Mouse (Mus musculus) erythroid progenitor cell, adult 5-6 weeks (primary cell): Measurements from ENCODE around the gene Naa80. TPM values are rescaled to one million over a fixed set of nuclear protein-coding genes. Genes with fewer than 3 reads are reported as not detected.
A peak's percentile ranks its signal among the peaks of the same experiment; 100 is the strongest.

ENCODE experiments used
- ATAC-seq: replicated peaks from 2 replicates; pipeline ENCODE4 v1.8.0; 2016; ENCODE audit warnings: moderate number of reproducible peaks, mild to moderate bottlenecking, moderate TSS enrichment, inconsistent platforms; ENCODE audit not compliant: poor library complexity, low FRiP score, severe bottlenecking
- total RNA-seq, 2 experiments: library from RNA; stranded (forward) in 1 of 2; stranded (reverse) in 1 of 2; fragments of 150-400 nt in 1 of 2; fragments of 186-747, 209-891 nt in 1 of 2; gene quantifications; 2 replicates each; pipeline versions ENCODE4 v1.2.3 to v1.2.4; 2015 to 2017; ENCODE audit warnings: low replicate concordance in 2 of 2

Naa80 gene
- total RNA-seq, 2 experiments from 2014 or later = 15.5 to 17.7 TPM

GRCm38 (mm10) chr9:107628721-107629410 is 50.2 kb downstream of the Naa80 start:
- no peak for ATAC-seq

GRCm38 (mm10) chr9:107629411-107629730 is 50.7 kb downstream of the Naa80 start:
- ATAC-seq = no peak

DNA sequence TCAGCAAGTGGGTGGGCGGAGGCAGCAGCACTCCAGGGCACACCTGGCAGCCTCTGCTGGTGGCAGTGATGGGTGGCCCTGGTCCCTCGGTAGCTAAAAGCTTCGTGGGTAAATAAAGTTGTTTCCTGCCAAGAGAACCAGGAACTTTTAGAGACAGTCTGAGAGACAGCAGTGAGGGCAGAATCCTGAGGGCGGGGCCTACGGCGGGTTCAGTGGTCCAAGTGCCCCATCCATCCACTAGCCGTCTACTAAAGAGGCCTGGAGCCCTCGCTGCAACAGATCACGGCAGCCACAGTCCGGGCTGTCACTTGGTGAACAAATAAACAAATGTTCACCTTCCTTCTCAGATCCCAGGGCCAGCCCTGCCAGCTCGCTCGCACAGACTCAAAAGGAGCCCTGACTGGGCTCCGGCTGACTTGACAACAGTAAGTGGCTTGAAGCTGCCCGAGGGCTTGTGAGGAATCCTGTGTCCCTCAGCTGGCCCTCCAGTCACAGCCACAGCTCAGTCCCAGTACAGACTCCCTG is 51.3 kb downstream of the Naa80 start:
- no peak for ATAC-seq

DNA sequence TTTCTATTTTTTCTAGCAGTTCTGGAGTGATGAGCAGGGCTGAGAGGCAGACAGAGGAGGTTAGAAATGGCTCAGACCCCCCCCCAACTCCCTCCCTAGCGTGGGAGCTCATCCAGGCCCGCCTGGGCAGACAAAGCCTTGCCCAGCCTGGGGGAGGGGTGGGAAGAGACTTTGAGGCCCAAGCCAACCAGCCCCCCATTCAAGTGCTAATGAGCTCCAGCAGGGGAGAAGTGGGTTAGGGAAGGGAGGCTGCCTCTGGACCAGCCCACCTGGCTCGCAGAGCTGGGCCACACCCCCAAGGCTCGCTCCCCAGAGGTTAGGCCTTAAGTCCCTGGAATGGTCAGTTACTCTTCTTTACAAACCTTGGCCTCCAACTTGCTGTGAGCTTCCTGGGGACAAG is 51.9 kb downstream of the Naa80 start:
- no peak for ATAC-seq

DNA sequence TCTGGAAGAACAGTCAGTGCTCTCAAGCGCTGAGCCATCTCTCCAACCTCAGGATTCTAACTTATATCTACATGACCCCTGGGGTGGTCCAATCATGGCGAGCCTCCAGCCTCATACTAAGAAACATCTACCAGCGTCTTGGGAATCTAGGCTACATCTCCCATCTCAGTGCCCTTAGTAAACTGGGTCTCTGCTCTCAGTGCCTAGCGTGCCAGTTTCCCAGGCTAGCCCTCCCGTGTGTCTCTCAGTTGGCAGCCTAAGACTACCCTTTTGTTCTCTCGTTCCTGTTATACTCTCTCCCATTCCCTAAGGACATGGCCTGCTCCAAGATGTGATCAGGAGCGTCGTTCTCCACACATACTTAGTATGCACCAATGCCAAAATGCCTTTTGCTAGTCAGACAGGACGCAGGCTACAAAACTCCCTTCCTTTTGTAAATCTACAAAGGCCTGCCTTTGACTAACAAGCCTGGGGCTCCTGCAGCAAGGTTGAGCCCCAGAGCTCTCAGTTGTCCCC is 52.7 kb downstream of the Naa80 start:
- no peak for ATAC-seq

- no peak for ATAC-seq
These were observed 53.2 kb downstream of the Naa80 start for GRCm38 (mm10) chr9:107631861-107632260.

GRCm38 (mm10) chr9:107632478-107632877 is 53.8 kb downstream of the Naa80 start:
- ATAC-seq = peak; percentile 68

GRCm38 (mm10) chr9:107633091-107633660 is 54.5 kb downstream of the Naa80 start:
- peak; percentile 55 for ATAC-seq

Other genes starting within 250 kb of the Naa80 start
- not detected in 2 replicates for gene Hemk1, start 240.5 kb upstream of the Naa80 start, total RNA-seq (2015; ENCODE audit: low replicate concordance)
- gene Hemk1, start 240.5 kb upstream of the Naa80 start, total RNA-seq (2017; ENCODE audit: low replicate concordance) = 0.15 and 3.9 TPM in 2 replicates
- gene 6430571L13Rik, start 238.3 kb upstream of the Naa80 start, total RNA-seq (2015; ENCODE audit: low replicate concordance) = not detected in 2 replicates
- gene 6430571L13Rik, start 238.3 kb upstream of the Naa80 start, total RNA-seq (2017; ENCODE audit: low replicate concordance) = not detected in 2 replicates
- gene Cacna2d2, start 179.3 kb upstream of the Naa80 start, total RNA-seq (2015; ENCODE audit: low replicate concordance) = not detected in 2 replicates
- gene Cacna2d2, start 179.3 kb upstream of the Naa80 start, total RNA-seq (2017; ENCODE audit: low replicate concordance) = not detected in 2 replicates
- 0.72 and 3.8 TPM in 2 replicates for gene Tmem115, start 44.9 kb upstream of the Naa80 start, total RNA-seq (2015; ENCODE audit: low replicate concordance)
- 2.6 and 8.4 TPM in 2 replicates for gene Tmem115, start 44.9 kb upstream of the Naa80 start, total RNA-seq (2017; ENCODE audit: low replicate concordance)
- not detected in 2 replicates for gene Cyb561d2, start 36.7 kb upstream of the Naa80 start, total RNA-seq (2015; ENCODE audit: low replicate concordance)
- 1.8 and 2.9 TPM in 2 replicates for gene Cyb561d2, start 36.7 kb upstream of the Naa80 start, total RNA-seq (2017; ENCODE audit: low replicate concordance)
- 1.4 and 31.4 TPM in 2 replicates for gene Nprl2, start 36.7 kb upstream of the Naa80 start, total RNA-seq (2015; ENCODE audit: low replicate concordance)
- 1.1 and 1.2 TPM in 2 replicates for gene Nprl2, start 36.7 kb upstream of the Naa80 start, total RNA-seq (2017; ENCODE audit: low replicate concordance)
- not detected in 2 replicates for gene Zmynd10, start 31.6 kb upstream of the Naa80 start, total RNA-seq (2015; ENCODE audit: low replicate concordance)
- gene Zmynd10, start 31.6 kb upstream of the Naa80 start, total RNA-seq (2017; ENCODE audit: low replicate concordance) = not detected in 2 replicates
- gene Rassf1, start 27.3 kb upstream of the Naa80 start, total RNA-seq (2015; ENCODE audit: low replicate concordance) = 24.5 and 35.2 TPM in 2 replicates
- gene Rassf1, start 27.3 kb upstream of the Naa80 start, total RNA-seq (2017; ENCODE audit: low replicate concordance) = 31.4 and 31.7 TPM in 2 replicates
- gene Tusc2, start 15.6 kb upstream of the Naa80 start, total RNA-seq (2015; ENCODE audit: low replicate concordance) = 9.6 and 16.9 TPM in 2 replicates
- 8.9 and 19.1 TPM in 2 replicates for gene Tusc2, start 15.6 kb upstream of the Naa80 start, total RNA-seq (2017; ENCODE audit: low replicate concordance)
- gene Hyal2, start 10.9 kb upstream of the Naa80 start, total RNA-seq (2015; ENCODE audit: low replicate concordance) = 2.5 and 6.5 TPM in 2 replicates
- 0.30 and 4.5 TPM in 2 replicates for gene Hyal2, start 10.9 kb upstream of the Naa80 start, total RNA-seq (2017; ENCODE audit: low replicate concordance)
- 7.1 and 12.6 TPM in 2 replicates for gene Hyal1, start 2.0 kb upstream of the Naa80 start, total RNA-seq (2015; ENCODE audit: low replicate concordance)
- 8.0 TPM in 1 of 2 replicates, not detected in the other for gene Hyal1, start 2.0 kb upstream of the Naa80 start, total RNA-seq (2017; ENCODE audit: low replicate concordance)
- gene Hyal3, start 1.9 kb downstream of the Naa80 start, total RNA-seq (2015; ENCODE audit: low replicate concordance) = 4.2 and 8.6 TPM in 2 replicates
- 0.64 TPM in 1 of 2 replicates, not detected in the other for gene Hyal3, start 1.9 kb downstream of the Naa80 start, total RNA-seq (2017; ENCODE audit: low replicate concordance)
- gene Ifrd2, start 8.8 kb downstream of the Naa80 start, total RNA-seq (2015; ENCODE audit: low replicate concordance) = 206 and 249 TPM in 2 replicates
- 122 and 166 TPM in 2 replicates for gene Ifrd2, start 8.8 kb downstream of the Naa80 start, total RNA-seq (2017; ENCODE audit: low replicate concordance)
- gene Sema3b, start 30.3 kb downstream of the Naa80 start, total RNA-seq (2015; ENCODE audit: low replicate concordance) = not detected in 2 replicates
- gene Sema3b, start 30.3 kb downstream of the Naa80 start, total RNA-seq (2017; ENCODE audit: low replicate concordance) = not detected in 2 replicates
- 382 and 420 TPM in 2 replicates for gene Gnai2, start 56.5 kb downstream of the Naa80 start, total RNA-seq (2015; ENCODE audit: low replicate concordance)
- 334 and 357 TPM in 2 replicates for gene Gnai2, start 56.5 kb downstream of the Naa80 start, total RNA-seq (2017; ENCODE audit: low replicate concordance)
- gene Slc38a3, start 90.6 kb downstream of the Naa80 start, total RNA-seq (2015; ENCODE audit: low replicate concordance) = not detected in 2 replicates
- not detected in 2 replicates for gene Slc38a3, start 90.6 kb downstream of the Naa80 start, total RNA-seq (2017; ENCODE audit: low replicate concordance)
- gene Gnat1, start 100.8 kb downstream of the Naa80 start, total RNA-seq (2015; ENCODE audit: low replicate concordance) = not detected in 2 replicates
- 1.9 TPM in 1 of 2 replicates, not detected in the other for gene Gnat1, start 100.8 kb downstream of the Naa80 start, total RNA-seq (2017; ENCODE audit: low replicate concordance)
- gene Sema3f, start 131.6 kb downstream of the Naa80 start, total RNA-seq (2015; ENCODE audit: low replicate concordance) = not detected in 2 replicates
- not detected in 2 replicates for gene Sema3f, start 131.6 kb downstream of the Naa80 start, total RNA-seq (2017; ENCODE audit: low replicate concordance)
- gene Rbm5, start 192.1 kb downstream of the Naa80 start, total RNA-seq (2015; ENCODE audit: low replicate concordance) = 269 and 283 TPM in 2 replicates
- 374 and 383 TPM in 2 replicates for gene Rbm5, start 192.1 kb downstream of the Naa80 start, total RNA-seq (2017; ENCODE audit: low replicate concordance)